Mouse (Mus musculus) splenic B cell, adult 2 months (primary cell): ENCODE measurements around the gene Lax1.
"Not testable (repeated sequence)": the region's sequence is repeated elsewhere in the genome, so short reads cannot be mapped to it uniquely, and the experiment has no call there.

ENCODE experiments used
- DNase-seq: peaks from one replicate; pipeline ENCODE4 v3.0.0-alpha.2; 2011; ENCODE audit warnings: low read depth, low spot score
- H3K27me3 ChIP-seq: 2 replicates; pipeline ENCODE4 v1.6.1; 2012; ENCODE audit warnings: mild to moderate bottlenecking, low read length, moderate library complexity, mixed read lengths; ENCODE audit not compliant: control insufficient read depth, poor library complexity, insufficient read depth, severe bottlenecking
- H3K36me3 ChIP-seq: 2 replicates; pipeline ENCODE4 v1.6.1; 2012; ENCODE audit warnings: mild to moderate bottlenecking, low read length, moderate library complexity, mixed read lengths; ENCODE audit not compliant: control insufficient read depth, poor library complexity, insufficient read depth, severe bottlenecking

The Lax1 gene

GRCm38 (mm10) chr1:133689897-133690296 is at the start of gene Lax1:
Gene Lax1, minus strand, starts transcription at chr1:133690108.
- Histone ChIP-seq H3K36me3 (peaks cover 5% of the 10 kb centered on the region; the same call in 1 of the 2 replicates), H3K27me3 (no peaks in the 10 kb centered on the region)
- peak; percentile 82 for DNase-seq

DNA sequence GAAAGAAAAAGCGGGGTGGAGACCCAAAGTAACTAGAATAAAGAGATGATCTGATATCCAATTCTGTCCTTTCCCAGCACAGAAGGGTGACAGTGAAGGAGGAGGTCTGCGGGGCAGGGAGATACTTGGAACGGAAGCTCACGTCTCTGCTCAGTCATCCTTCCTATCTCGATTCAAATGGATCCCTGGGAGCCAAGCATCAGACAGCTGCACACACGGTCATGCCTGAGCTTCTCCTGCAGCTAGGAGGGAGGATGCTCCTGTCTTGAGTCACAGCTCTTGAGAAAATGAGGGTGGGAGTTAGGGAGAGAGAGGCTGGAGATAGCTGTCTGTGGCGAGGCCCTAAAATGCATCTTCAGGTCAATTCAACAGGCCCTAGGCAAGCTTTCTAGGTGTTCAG is 46.8 kb upstream of the Lax1 start:
- DNase-seq: no peak
- no peaks in the 10 kb centered on the region for H3K27me3 ChIP-seq
- no peaks in the 10 kb centered on the region for H3K36me3 ChIP-seq

DNA sequence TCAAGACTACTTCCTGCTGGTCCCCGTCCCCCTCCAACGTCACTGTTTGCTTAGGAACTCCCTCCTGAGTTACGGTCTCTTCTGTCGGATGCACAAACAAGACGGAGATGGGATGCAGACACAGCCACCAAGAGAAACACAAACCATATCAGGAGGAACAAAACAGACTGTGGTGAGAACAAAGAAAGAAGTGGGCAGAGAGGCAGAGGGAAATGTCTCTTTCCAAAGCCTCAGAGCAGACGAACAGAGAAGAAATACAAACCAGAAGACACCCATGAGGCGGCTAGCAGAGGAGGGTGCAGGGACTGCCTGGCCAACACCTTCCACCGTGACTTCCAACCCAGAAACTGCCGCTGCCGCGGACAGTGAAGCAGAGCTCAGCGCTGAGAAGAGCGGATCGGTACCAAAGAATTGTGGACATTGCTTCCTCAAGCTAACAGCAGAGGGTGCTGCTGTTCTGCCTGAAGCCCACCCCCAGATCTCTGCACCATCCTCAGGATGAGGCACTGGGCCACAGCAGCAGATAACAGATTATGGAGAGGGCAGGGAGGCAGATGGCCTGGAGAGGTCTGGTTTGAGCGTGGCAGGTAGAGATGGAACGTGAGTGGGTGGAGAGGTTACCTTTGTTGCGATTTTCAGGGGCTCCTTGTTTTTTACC is 46.2 kb upstream of the Lax1 start:
- Histone ChIP-seq H3K36me3 (no peaks in the 10 kb centered on the region), H3K27me3 (no peaks in the 10 kb centered on the region)
- peak; percentile 10 for DNase-seq

DNA sequence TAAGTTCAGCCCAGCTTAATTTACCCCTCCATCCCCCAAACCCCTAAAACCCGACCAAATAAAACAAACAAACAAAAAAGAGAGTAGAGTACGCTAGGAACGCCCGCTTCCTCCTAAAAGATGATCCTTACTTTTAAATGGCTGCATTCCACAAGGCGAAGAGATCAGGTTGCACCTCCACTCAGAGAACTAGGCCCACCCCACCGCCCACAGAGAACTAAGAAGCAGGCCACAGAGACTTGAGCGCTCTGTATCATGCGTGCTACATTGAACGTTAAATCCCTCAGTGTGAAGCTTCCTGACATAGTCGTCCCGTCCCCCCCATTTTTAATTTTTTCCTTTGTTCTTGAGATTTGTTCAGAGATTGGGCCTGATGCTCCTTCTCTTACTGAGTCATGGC is 42.9 kb upstream of the Lax1 start:
- no peak for DNase-seq
- Histone ChIP-seq H3K36me3 (no peaks in the 10 kb centered on the region), H3K27me3 (no peaks in the 10 kb centered on the region)

DNA sequence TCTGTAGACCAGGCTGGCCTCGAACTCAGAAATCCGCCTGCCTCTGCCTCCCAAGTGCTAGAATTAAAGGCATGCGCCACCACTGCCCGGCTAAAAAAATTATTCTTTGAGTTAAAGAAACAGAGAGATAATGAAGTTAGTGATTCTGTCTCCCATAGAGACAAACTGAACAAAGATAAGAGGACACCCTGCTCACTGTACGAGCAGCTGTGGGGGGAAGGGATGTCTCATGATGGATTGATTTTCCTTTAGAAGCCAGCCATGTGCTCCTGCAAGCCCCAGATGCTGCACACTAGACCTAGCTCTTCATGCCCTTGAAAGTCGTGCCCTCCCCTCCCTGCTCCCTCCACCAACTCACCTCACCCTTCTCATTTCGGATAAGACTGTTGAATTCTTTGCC is 38.4 kb upstream of the Lax1 start:
- DNase-seq: no peak
- Histone ChIP-seq H3K36me3 (no peaks in the 10 kb centered on the region), H3K27me3 (no peaks in the 10 kb centered on the region)

DNA sequence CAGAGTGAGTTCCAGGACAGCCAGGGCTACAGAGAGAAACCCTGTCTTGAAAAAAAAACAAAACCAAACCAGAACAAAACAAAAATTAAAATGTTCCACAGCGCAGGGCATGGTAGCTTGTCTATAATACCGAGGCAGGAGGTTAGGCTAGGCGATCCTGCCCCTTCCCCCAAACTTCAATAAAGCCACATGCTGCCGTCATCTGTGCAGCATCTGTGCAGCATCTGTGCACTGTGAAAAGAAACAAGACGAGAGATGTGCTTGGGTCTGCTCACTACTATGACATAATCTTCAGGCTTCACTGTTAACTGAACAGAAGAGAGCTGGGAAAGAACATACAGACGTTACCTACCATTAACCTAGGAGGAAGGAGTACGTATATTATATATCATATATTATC is 30.4 kb upstream of the Lax1 start:
- Histone ChIP-seq H3K27me3 (no peaks in the 10 kb centered on the region), H3K36me3 (no peaks in the 10 kb centered on the region)
- no peak for DNase-seq

GRCm38 (mm10) chr1:133718786-133719185 is 28.9 kb upstream of the Lax1 start:
- no peaks in the 10 kb centered on the region for H3K27me3 ChIP-seq
- no peak for DNase-seq
- no peaks in the 10 kb centered on the region for H3K36me3 ChIP-seq

GRCm38 (mm10) chr1:133718296-133718695 is 28.4 kb upstream of the Lax1 start:
- no peak for DNase-seq
- Histone ChIP-seq H3K36me3 (no peaks in the 10 kb centered on the region), H3K27me3 (no peaks in the 10 kb centered on the region)

DNA sequence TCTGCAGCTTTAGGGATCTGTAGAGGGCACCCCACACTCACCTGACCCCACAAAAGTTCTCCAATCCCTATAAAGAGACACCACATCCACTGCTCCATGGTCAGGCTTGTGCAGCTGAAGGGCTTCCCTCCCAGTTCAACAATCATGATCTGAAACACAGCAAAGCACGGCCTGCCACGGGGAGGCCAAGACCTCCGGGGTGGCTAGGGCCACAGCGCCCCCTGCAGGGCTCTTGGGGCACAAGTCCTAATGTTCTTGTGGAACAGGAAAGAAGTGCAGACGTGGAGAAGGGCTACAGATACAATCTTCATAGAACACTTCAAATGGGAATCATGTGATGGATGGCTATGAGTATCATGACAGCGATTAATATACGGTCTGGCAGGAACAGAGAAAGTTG is 26.6 kb upstream of the Lax1 start:
- no peaks in the 10 kb centered on the region for H3K27me3 ChIP-seq
- no peaks in the 10 kb centered on the region for H3K36me3 ChIP-seq
- DNase-seq: peak; percentile 86

- no peaks in the 10 kb centered on the region for H3K36me3 ChIP-seq
- no peak for DNase-seq
- H3K27me3 ChIP-seq: no peaks in the 10 kb centered on the region
These were observed 25.3 kb upstream of the Lax1 start for GRCm38 (mm10) chr1:133715191-133715590.

- H3K27me3 ChIP-seq: no peaks in the 10 kb centered on the region
- no peaks in the 10 kb centered on the region for H3K36me3 ChIP-seq
- no peak for DNase-seq
These were observed 23.1 kb upstream of the Lax1 start for GRCm38 (mm10) chr1:133713009-133713370.

DNA sequence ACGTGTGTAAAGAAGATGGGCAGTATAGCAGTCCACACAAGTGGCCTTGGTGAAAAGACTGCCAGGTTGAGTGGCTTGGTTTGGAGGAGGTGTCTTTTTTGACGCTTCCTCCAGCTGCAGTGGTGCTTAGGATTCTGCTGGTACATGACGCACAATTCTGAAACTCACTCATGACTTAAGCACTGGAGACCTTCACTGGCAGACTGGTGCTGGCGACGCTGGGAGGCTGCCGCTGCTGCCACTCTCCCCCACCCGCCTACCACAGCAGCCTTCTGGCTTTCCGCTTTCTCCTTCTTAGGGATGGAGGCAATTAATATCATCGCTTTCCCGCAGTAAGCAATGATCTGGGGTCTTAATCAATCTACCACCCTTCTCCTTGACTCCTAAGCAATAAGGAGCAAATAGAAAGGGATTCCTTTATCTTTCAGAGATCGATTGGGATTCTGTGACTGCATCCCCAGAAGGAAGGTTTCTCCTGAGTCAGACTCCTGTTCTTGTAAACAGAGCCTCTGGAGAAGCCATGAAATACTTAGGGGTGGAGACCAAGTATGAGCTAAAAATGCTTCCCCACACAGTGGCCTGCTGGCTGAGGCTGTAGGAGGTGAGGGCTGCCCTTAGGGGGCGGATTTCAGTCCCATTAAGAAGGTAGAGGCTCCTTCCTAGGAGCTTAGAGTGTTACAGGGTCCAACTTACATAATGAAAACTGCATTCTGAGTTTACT is 22.5 kb upstream of the Lax1 start:
- DNase-seq: no peak
- no peaks in the 10 kb centered on the region for H3K27me3 ChIP-seq
- H3K36me3 ChIP-seq: no peaks in the 10 kb centered on the region

DNA sequence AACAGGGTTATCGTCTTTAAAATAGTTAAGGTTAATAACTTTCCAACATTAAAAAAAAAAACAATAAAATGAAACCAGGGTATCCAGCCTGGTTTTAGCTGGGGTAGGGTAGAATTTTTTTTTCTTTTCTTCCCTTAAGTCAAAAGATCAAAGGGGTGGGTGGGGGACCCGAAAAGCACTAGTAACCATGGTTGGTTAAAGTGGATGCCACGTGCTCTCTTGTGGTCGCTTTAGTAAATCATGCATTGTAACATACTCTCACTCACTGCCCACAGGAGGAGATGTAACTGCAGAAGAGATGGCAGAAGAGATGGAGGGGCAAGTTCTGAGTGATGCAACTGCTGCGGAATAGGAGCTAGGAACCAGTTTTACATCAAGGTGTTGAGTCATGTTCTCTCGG is 21.5 kb upstream of the Lax1 start:
- Histone ChIP-seq H3K36me3 (no peaks in the 10 kb centered on the region), H3K27me3 (no peaks in the 10 kb centered on the region)
- no peak for DNase-seq

GRCm38 (mm10) chr1:133710895-133711294 is 21.0 kb upstream of the Lax1 start:
- no peaks in the 10 kb centered on the region for H3K36me3 ChIP-seq
- peak; percentile 18 for DNase-seq
- H3K27me3 ChIP-seq: no peaks in the 10 kb centered on the region

- no peak for DNase-seq
- H3K36me3 ChIP-seq: no peaks in the 10 kb centered on the region
These were observed 19.4 kb upstream of the Lax1 start for GRCm38 (mm10) chr1:133709292-133709691.

GRCm38 (mm10) chr1:133701824-133702223 is 11.9 kb upstream of the Lax1 start:
- not testable (repeated sequence) for H3K27me3 ChIP-seq, H3K36me3 ChIP-seq
- peak; percentile 44 for DNase-seq

More at GRCm38 (mm10) chr1:133709292-133709691, 19.4 kb upstream of the Lax1 start:
- no peaks in the 10 kb centered on the region for H3K27me3 ChIP-seq
